Mouse (Mus musculus): ENCODE results near the gene Il15ra.

DNA sequence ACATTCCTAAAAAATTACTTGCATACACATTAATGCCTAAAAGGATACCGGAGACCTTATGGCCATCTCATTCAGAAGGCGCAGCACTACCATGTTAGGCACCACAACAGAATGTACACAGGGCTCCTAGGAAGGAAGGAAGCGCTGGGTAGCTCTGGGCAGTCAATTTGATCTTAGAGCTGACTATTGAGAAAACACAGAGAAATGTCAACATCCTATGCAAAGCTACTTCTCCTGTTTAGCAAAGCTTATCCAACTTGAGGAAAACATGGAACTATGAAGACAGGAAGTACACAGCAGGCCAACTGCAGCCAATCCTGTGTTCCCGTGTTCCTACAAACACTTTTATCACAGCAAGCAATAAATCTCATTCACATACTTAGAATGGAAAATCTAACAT is 66.6 kb downstream of the Il15ra start:
- TF ChIP-seq POLR2A (IDR thresholded peaks at IDR 0.05; ENCODE audit: insufficient read depth, low read depth, low read length) (no peak), CTCF (IDR thresholded peaks at IDR 0.05; ENCODE audit: insufficient read depth, low read depth, low read length) (no peak)
